Mouse (Mus musculus): ENCODE results near the gene Mad1l1. TPM values are rescaled to one million over a fixed set of nuclear protein-coding genes. Genes with fewer than 3 reads are reported as not detected.
A peak's percentile ranks its signal among the peaks of the same experiment; 100 is the strongest.

The Mad1l1 gene
- total RNA-seq, 2 experiments from 2014 or later = 18.9 to 19.4 TPM

DNA sequence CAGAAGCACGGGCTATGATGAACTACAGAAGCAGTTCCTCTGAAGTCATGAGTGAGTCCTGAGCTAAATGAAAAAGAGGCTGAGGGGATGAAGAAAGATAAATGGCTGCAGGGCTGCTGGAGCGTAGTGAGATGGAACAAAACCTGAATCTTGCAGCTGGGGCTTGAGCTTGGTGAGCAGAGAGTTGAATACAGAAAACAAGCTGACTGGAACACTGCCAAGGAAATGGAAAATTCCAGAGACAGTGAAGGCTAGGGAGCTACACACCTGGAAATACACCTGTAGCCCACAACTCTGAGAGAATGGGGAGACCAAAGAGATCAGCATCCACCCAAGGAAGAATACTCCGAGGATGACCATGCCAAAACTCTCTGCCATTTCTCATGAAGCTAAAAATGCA is 93.0 kb downstream of the Mad1l1 start:
- no peak for DNase-seq (ENCODE audit: low spot score in 2 of 2)
- intact Hi-C loops (cut with DNase I) = no loop called here

DNA sequence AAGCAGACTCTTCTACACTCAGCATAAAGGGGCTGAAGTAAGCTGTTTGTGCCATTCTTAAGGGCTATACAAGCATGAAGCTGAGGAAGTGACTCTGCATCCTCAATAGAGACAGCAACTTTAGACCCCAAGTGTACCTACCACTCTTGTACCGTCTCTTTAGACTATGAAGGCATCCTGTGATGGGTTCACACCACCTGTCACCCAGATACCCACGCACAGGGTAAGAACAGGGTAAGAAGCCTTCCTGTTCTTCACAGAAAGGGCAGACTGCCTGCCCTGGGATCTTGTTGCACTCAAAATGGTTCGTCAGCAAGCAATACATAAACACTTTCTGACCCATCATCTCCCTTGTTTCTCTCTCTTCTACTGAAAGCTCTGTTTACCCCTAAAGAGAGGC is 94.5 kb downstream of the Mad1l1 start:
- DNase-seq (ENCODE audit: low spot score in 2 of 2) = no peak
- intact Hi-C loops (cut with DNase I) = no loop called here

DNA sequence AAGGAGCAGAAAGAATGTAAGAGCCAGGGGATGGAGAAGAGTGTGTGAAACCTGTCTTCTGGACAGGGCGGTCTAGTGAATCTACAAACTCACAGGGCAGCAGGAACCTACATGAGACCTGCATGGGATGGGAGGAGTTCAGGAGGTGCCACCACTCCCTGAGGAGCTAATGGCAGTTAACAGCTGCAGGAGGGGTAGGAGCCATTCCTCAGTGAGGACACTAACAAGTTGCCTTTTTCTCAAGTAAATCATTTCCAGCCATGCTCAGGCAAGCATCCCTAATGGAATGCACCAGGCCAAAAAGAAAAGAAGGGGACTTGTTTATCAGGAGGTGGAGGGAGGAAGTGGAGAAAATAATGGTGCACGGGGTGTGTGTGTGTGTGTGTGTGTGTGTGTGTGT is 95.5 kb downstream of the Mad1l1 start:
- intact Hi-C loops (cut with DNase I) = no loop called here

DNA sequence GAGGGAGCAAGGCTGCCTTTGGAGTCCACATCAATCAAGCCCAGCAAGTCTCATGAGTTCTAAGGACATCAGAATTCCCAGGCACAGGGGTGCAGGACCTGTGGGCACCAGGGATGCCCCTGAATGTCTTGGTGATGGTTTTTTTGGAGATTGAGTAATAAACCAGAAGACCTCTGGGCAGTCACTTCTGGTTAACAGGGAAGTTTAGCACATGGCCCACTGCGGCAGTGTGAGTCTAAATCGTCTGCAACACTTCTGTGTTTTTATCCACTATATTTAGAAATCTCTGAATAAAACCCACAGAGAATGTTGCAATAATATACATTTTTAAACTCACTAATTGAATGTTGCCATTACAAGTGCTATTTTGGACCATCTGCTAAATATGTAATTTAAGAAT is 96.2 kb downstream of the Mad1l1 start:
- DNase-seq (ENCODE audit: low spot score in 2 of 2) = no peak
- intact Hi-C loops (cut with DNase I) = no loop called here

More for the DNA sequence above, 95.5 kb downstream of the Mad1l1 start:
- no peak for DNase-seq (ENCODE audit: low spot score in 2 of 2)

DNA sequence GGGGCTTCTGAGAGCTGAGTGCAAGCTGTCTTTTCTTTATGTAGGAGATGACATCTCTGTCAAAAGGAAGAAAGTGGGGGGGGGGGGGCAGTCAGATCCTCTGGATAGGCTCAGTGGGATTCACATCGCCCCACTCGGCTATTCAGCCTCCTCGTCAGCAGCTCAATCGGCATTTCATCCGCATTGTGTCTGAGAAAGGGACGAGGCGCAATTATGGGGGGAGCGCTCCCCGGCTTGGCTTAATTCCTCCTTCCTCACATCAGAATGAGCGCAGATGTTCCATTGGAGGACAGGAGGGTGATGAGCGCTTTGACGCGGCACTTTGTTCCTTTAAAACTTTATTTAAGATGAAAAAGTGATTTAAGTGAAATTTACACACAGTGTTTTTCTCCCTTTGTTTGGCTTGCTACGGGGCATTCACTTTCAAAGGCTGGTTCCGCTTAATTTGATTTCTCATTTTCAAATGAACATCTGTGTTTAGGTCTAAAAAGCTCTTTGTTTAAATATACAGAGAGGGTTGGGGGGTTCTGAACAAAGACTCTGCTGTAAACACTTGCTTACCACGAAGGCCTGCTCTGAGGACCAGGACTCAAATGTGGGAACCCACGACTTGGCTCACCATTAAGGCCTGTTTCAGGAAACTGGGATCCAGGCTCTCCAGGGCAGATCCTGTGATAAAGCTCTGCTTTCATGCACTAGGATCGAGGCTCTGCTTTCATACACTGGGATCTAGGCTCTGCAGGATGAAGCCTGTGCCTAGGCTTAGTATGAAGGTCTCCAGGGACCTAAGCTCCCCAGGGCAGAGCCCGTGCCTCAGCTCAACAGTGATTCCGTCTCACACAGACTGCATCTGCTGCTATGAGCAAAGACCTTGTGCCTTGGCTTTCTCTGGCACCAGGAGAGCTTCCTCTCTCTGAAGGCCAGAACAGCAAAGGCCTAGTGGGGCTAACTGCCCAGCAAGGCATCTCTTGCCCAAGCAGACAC is 98.0 kb downstream of the Mad1l1 start:
- intact Hi-C loops (cut with DNase I) = no loop called here
- no peak for DNase-seq (ENCODE audit: low spot score in 2 of 2)

DNA sequence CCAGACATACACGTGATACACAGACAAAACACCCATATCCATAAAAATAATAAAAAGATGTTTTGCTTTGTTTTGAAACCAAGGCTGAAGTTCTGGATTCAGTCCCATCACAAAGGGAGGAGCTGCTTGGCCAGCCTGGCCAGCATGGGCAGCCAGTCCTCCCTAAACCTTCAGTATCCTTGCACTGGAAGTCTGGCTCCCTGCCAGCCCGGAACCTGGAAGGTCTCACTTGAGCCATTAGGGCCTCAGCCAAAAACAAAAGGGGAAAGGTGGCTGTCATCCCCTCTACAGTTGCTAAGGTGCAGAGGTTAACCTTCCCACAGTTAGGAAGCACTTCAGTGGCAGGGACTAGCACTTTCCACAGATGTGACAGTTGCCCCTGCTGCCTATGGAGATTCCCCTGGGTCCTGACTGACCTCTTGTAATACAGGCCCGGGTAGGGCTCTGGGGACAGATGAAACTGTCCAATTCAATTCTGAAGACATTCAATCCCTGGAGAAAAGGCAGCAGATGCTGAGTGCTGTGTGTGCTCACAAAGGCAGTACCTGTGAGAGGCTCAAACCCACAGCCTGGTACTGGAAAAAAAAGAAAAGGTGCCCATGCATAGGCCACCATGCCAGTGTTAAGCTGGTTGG is 100.2 kb downstream of the Mad1l1 start:
- DNase-seq (ENCODE audit: low spot score in 2 of 2) = no peak
- intact Hi-C loops (cut with DNase I) = no loop called here

DNA sequence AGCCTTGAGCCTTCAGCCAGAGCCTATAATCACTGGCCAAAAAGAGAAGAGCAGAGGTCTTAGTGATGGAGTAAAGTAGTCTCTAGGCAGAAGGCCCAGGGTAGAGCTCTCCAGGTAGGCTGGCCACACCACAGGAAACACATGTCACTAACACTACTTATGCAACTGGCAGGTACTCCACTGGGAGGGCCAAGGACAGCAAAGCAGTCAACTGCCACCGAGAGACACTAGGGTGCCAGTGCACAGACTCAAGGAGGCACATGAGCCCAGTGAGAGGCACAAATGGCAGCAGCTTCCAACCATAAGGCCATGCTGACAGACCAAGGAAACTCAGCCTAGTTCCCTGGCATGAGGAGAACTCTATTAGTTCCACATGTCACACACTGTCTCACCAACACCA is 102.1 kb downstream of the Mad1l1 start:
- DNase-seq (ENCODE audit: low spot score in 2 of 2) = no peak
- intact Hi-C loops (cut with DNase I) = no loop called here

DNA sequence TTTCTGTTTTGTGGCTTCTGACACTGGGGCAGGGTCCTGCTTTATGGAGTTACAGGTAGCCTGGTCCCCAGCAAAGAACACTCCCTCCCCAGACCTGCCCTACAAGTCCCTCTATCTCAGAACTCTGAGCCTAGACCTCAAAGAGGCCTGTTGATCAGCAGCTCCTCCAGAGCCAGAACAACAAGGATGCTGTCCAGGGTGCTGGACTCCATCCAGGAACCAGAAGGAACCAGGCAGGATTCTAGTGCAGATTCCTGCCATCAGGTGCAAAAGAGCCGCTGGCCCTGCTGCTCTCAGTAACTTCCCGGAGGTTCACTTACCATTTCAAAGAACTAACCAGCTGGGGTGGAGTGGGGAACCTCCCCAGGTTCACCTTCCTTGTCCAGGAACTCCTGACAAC is 103.5 kb downstream of the Mad1l1 start:
- intact Hi-C loops (cut with DNase I) = no loop called here
- no peak for DNase-seq (ENCODE audit: low spot score in 2 of 2)

DNA sequence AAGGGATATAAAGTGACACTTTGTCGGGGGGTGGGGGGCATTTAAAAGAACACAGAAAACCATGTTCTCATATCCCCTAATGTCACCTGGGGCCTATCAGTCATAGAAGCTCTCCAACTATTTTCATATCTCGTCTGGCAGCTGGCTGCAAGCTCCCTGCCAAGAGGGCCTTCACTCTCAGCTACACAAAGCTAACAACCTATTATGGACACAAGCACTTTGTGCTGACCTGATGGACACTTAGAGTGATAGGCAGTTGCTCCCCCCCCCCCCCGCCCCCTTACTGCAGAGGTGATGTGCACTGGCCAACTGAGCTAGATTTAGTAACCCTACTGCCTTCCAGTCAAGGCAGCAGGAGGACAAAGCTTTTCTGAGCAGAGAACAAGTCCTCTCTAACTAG is 104.3 kb downstream of the Mad1l1 start:
- DNase-seq (ENCODE audit: low spot score in 2 of 2) = no peak
- intact Hi-C loops (cut with DNase I) = no loop called here

DNA sequence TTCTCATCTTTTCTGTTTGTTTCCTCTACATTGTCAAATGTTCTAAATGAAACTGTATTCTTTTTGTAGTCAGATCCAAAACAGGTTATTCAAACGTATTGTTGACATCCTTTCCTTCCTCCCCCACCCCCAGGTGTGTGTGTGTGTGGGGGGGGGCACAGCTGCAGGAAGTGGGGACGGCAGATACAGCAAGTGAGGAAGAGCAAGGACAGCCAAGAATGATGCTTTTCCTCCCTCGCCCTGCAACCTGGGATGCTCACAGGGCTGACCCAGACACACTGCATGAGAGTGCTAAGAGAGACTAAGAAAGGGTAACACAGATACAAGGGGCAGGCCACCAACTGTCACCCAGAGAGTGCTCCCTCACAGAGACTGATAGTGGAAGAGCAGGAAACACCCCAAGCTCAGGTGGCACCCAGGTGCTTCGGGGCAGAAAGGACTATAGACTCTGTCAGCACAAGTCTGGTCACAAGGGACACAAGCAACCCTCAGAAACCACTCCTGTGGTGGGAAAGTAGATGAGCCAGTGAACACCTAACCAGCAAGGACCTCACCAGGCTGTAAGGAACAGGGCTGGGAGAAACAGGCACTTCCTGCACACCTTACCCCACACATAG is 105.8 kb downstream of the Mad1l1 start:
- intact Hi-C loops (cut with DNase I) = no loop called here
- DNase-seq (ENCODE audit: low spot score in 2 of 2) = no peak

DNA sequence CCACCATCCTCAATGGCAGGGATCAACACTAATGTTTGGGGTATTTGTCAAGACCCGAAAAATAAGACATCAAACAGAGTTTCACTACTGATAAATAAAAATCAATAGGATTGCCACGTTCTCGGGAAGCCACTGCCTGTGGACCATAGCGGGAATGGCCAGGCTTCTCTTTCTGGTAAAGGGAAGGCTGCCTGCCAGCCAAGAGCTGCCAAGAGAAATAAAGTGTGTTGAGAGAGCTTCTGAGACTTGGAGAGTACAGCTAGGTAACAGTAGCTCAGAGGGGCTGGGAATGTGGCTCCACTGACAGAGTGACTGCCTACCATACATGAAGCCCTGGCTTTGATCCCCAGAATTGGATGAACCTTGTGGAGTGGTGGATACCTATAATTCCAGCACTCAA is 108.4 kb downstream of the Mad1l1 start:
- DNase-seq (ENCODE audit: low spot score in 2 of 2) = no peak

DNA sequence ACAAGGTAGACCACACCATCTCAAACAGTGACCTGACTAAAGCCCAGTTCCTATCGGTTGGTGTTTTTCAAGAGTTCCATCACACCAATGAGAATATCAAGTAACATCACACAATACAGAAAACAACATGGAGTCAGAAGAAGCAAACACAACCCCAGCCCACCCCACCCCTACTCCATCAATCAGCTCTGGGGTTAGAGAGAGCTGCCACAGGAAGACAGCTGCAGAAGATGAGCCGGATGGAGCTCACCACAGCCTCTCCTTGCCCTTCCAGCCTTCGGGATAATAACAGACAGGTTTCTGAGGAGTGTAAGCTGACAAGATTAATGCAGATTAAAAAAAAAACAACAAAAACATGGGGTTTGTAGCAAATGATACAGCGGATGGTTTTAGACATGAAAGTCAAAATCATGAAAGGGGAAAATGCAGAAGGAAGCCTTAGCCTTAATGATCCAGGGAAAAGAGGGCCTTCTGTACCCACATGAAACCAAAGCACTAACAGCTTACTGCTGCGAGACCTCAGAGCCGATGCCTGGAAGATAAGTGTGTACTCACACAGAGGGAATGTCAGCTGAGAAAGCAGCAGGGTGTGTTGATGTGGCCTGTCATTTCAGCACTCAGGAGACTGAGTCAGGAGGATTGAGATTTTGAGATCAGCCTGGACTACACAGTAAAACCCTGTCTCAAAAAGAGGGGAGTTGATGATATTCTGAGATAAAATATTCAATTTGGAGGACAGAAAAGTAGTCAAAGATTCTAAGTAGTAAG is 110.8 kb downstream of the Mad1l1 start:
- intact Hi-C loops (cut with DNase I) = no loop called here

More for the DNA sequence above, 108.4 kb downstream of the Mad1l1 start:
- intact Hi-C loops (cut with DNase I) = no loop called here

DNA sequence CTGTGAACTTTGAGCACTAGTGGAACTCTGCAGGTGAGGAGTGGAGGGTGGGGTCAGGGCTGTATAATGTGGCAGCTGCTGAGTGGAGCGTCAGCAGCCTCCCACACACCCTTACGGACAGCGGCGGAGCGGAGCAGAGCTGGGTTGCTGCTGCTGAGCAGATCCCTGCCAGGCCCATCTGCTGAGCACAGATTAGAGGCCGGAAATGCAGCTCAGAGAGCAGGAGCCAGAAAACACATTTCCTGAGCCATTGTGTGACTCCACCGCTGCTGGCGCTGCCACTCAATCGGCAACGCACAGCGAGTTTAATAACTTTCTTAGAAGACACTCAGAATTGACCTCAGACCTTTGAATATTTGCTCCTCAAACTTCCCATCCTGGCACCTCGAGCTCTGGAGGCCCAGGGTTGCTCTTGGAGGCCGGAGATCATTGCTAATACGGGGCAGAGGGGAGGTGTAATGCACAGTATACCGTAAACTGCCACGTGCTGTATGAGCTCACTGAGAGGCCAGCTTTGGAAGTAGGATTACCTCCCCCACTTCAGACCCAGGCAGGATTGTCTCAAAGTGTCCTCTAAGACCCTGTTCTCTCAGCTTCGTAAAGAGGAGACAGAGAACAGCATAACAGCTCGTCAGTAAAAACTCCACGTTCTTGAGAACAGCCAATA is 112.5 kb downstream of the Mad1l1 start:
- peak; percentile 32 to 44 for DNase-seq (ENCODE audit: low spot score in 2 of 2)
- intact Hi-C loops (cut with DNase I) = no loop called here

More for the DNA sequence above, 110.8 kb downstream of the Mad1l1 start:
- DNase-seq (ENCODE audit: low spot score in 2 of 2) = no peak

DNA sequence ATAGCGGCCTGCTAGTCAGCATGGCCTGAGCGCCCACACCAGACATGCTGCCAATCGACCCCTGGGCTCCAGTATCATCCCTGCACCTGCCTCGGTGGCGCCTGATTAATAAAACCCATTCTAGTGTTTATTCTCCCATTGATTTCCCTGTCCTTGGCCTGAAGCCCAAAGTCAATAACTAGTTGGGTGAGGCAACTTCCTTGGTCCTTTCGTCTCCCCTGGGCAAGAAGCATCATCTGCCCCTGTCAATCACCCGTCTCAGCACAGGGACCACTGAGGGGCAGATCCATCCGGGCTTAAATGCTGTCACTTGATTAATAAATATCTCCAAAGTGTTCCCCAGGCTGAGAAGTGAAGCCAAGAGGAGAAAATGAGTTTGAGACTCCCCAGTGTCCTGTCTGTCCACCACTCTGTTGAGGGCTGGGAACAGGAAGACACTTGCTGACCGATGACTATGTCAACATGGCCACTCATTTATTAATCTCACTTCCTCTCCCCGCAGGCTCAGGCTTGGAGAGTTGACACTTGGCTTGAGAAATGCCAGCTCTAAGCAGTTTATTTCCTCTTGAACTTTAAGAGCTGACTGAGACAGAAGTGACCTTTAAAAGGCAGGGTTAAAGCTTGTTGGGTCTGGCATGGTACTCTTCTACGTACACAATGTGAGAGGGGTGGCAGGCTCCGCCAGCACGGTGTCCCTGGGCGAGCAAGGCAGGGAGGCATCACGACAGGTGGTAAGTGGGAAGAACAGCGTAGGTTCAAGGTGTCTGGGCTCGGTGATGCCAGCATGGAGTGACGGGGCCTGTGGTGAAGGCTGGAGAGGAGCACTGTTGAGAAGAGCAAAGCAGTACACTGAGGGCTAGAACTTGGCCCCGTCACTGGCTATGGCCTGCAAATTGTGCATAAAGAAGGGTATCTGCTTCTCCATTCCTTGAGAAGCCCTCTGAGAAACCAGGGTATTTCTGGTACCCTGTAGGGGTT is 114.3 kb downstream of the Mad1l1 start:
- intact Hi-C loops (cut with DNase I) = no loop called here
- no peak for DNase-seq (ENCODE audit: low spot score in 2 of 2)

DNA sequence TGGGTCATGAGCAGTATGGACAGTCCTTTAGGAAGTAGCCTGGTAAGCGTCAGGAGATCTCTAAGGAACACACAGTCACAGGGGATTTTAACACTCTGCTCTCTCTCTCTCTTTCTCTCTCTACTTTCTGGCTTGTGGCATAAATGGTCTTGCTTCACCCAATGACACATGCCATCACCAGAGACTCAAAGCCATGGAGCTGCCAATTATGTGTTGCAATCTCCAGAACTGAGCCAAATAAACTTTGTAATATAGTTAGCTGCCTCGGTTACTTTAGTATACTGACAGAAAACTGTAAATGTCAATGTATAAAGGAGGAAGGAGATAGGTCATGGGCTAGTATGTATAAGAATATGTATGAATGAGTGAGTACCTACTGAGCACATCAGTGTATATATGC is 115.4 kb downstream of the Mad1l1 start:
- intact Hi-C loops (cut with DNase I) = no loop called here

DNA sequence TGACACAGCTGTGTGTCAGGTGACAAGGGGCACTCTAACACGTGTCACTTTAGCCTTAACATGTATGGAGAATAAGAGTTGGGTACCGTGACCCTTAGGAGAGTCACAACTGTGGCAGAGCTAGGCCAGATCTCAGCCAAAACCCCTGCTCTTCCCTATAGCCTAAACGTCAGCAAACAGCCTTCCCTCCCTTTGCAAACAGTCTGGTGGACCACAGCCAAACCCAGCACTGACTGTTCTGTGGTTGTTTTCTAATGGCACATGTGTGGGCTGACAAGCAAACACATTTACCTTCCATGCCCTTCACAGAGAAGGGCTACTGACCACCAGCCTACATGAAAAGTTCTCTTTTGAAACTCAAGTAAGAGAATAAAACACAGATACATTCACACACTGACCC is 116.9 kb downstream of the Mad1l1 start:
- no peak for DNase-seq (ENCODE audit: low spot score in 2 of 2)
- intact Hi-C loops (cut with DNase I) = no loop called here

More for the DNA sequence above, 115.4 kb downstream of the Mad1l1 start:
- DNase-seq (ENCODE audit: low spot score in 2 of 2) = no peak

DNA sequence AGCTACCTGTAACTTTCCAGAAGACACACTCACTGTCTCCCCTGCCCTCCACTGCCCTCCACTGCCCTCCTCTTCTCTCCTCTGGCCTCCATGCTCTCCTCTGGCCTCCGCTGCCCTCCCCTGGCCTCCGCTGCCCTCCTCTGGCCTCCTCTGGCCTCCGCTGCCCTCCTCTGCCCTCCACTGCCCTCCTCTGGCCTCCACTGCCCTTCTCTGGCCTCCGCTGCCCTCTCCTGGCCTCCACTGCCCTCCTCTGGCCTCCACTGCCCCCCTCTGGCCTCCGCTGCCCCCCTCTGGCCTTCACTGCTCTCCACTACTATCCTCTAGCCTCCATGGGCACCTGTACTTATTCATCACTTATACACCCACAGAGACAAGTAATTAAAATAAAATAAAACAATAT is 117.3 kb downstream of the Mad1l1 start:
- DNase-seq (ENCODE audit: low spot score in 2 of 2) = no peak
- intact Hi-C loops (cut with DNase I) = no loop called here

DNA sequence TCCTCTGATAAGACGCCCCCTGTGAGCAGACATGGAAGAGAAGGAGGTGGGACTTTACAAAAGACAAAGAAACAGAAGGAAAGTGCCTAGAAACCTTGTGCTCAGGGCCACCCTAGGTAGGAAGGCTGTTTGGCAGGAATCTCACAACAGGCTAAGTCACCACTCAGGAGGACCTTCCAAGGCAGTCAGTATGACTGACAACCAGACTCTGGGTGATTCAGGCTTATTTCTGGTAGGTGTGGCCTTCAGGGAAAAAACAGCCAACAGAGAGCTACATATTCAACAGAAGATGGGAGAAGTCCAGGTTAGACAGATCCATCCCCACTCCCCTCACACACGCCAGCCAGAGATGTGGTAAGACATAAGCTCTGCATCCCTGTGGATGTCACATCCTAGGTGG is 118.9 kb downstream of the Mad1l1 start:
- DNase-seq (ENCODE audit: low spot score in 2 of 2) = no peak
- intact Hi-C loops (cut with DNase I) = no loop called here

Measured in left cerebral cortex, postnatal 14 days (tissue).